Comparison of ENCODE assay signal across 8 mouse cellular contexts in the genomic region with DNA sequence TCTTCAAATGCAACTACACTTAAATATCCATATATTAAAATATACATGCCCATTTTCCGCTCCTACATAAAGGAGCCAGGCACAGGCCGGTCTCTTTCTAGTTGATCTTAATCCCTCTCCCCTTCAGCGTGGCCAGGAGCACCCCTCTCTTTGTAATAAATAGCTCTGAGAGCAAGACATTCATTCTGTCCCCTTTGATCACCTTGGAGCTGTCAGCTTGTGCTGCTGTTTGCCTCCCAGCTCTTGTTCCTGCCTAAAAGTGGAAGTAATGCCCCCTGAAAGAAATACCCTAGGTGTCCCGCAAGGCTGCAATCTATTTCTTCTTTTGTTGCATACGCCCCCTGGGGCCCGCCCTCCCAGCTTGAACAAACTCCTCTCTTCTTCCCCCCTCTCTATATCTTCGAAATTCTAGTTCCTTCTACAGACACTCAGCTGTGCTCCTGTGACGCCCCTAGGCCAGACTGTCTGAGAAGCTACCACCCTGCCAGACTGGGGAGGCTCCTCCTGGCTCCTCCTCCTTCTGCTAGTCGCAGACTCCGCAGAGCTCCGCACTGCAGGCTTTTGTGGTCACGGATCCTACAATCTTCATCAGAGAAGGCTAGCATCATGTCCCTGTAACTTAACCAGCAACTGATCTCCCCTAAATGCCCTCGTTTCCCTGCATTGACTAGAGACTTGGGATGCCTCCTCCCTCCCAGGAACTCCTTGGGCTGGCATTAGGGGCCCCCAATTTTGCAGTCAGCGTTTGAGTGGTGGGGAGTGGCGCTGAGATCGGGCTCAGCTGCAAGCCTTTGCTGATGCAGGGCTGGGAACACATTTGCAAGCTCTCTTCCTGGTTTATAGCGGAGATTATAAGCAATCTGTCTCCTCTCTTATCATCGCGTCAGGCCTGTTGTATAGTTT.
A peak's percentile ranks its signal among the peaks of the same experiment; 100 is the strongest.
DNase-seq lines count a peak whose midpoint lies in the region; ATAC-seq and TF ChIP-seq lines count a peak whose summit lies in the region.

No protein-coding gene starts in this region.

- DNase-seq in kidney, adult 2 months = peak; percentile 20
- DNase-seq in kidney, adult 8-10 months = no peak
- DNase-seq in heart, postnatal 0 days (ENCODE audit: low spot score) = peak; percentile 48
- peak; percentile 51 for DNase-seq in layer of hippocampus, adult 9-11 months
- peak; percentile 46 to 58 for DNase-seq in right cerebral cortex, adult 2 months (ENCODE audit: low spot score in 2 of 2)
- no peak for DNase-seq in spleen, postnatal 14 days (ENCODE audit: low spot score in 2 of 2)

- 17% methylated on average over 19 of the region's 19 CpGs for WGBS in kidney, adult 2 months
- WGBS in forebrain, embryonic 13.5 days = under 1% methylated on average over 19 of the region's 19 CpGs
- 9% methylated on average over 19 of the region's 19 CpGs for WGBS in heart, postnatal 0 days
- 7% methylated on average over 19 of the region's 19 CpGs for WGBS in lung, embryonic 15.5 days

- peak overlapping the region; percentile 64 for H3K4me2 ChIP-seq in forebrain, embryonic 13.5 days
- peak overlapping the region; percentile 68 for H3K4me2 ChIP-seq in heart, postnatal 0 days (ENCODE audit: low read depth, low read length)
- H3K4me2 ChIP-seq in lung, embryonic 15.5 days = peak overlapping the region; percentile 68

- no peak overlapping the region for H3K4me3 ChIP-seq in kidney, adult 2 months (ENCODE audit: insufficient read depth, low read depth, low read length)
- peak overlapping the region; percentile 39 for H3K4me3 ChIP-seq in forebrain, embryonic 13.5 days
- peak overlapping the region; percentile 41 for H3K4me3 ChIP-seq in heart, postnatal 0 days (ENCODE audit: low read depth, low read length)
- peak overlapping the region; percentile 36 for H3K4me3 ChIP-seq in lung, embryonic 15.5 days

- H3K4me1 ChIP-seq in kidney, adult 2 months (ENCODE audit: control insufficient read depth, insufficient read depth, low read length) = no peaks in the 10 kb centered on the region
- peaks cover 26% of the 10 kb centered on the region for H3K4me1 ChIP-seq in forebrain, embryonic 13.5 days
- no peaks in the 10 kb centered on the region for H3K4me1 ChIP-seq in heart, postnatal 0 days (ENCODE audit: control insufficient read depth, insufficient read depth)
- H3K4me1 ChIP-seq in lung, embryonic 15.5 days = peaks cover 15% of the 10 kb centered on the region

- TF ChIP-seq POLR2A in kidney, adult 2 months (IDR thresholded peaks at IDR 0.05; ENCODE audit: low read depth, low read length) = no peak

- peak overlapping the region; percentile 69 for H3K9ac ChIP-seq in forebrain, embryonic 13.5 days
- peak overlapping the region; percentile 44 for H3K9ac ChIP-seq in heart, postnatal 0 days (replicated peaks; ENCODE audit: low read depth, low read length)
- H3K9ac ChIP-seq in lung, embryonic 15.5 days = peak overlapping the region; percentile 37

- peak; percentile 98 for ATAC-seq in forebrain, embryonic 13.5 days
- ATAC-seq in heart, postnatal 0 days (ENCODE audit: insufficient read depth, low read depth) = peak; percentile 67
- ATAC-seq in lung, embryonic 15.5 days (ENCODE audit: borderline replicate concordance, extremely low read depth, low FRiP score, low TSS enrichment) = peak; percentile 97

- H3K27me3 ChIP-seq in kidney, adult 2 months (replicated peaks; ENCODE audit: control insufficient read depth, insufficient read depth, low read length) = no peaks in the 10 kb centered on the region
- no peaks in the 10 kb centered on the region for H3K27me3 ChIP-seq in forebrain, embryonic 13.5 days
- no peaks in the 10 kb centered on the region for H3K27me3 ChIP-seq in heart, postnatal 0 days (ENCODE audit: control insufficient read depth, insufficient read depth, low read length)
- H3K27me3 ChIP-seq in lung, embryonic 15.5 days = no peaks in the 10 kb centered on the region

- H3K27ac ChIP-seq in kidney, adult 2 months (ENCODE audit: insufficient read depth, low read depth, low read length) = no peak overlapping the region
- peak overlapping the region; percentile 99 for H3K27ac ChIP-seq in forebrain, embryonic 13.5 days
- H3K27ac ChIP-seq in heart, postnatal 0 days (ENCODE audit: low read depth) = no peak overlapping the region
- peak overlapping the region; percentile 95 for H3K27ac ChIP-seq in lung, embryonic 15.5 days

- H3K36me3 ChIP-seq in kidney, adult 2 months (ENCODE audit: control insufficient read depth, insufficient read depth, low read length) = no peaks in the 10 kb centered on the region
- no peaks in the 10 kb centered on the region for H3K36me3 ChIP-seq in forebrain, embryonic 13.5 days (ENCODE audit: poor library complexity, severe bottlenecking)
- H3K36me3 ChIP-seq in heart, postnatal 0 days (replicated peaks; ENCODE audit: control insufficient read depth, insufficient read depth, low read length) = no peaks in the 10 kb centered on the region
- no peaks in the 10 kb centered on the region for H3K36me3 ChIP-seq in lung, embryonic 15.5 days

- no peak for TF ChIP-seq CTCF in kidney, adult 2 months (conservative IDR thresholded peaks at IDR 0.05; ENCODE audit: insufficient read depth, insufficient read length, low read depth, low read length)
- 0 out of 2 replicates have a peak, but pooled peaks have one; percentile 2 for TF ChIP-seq CTCF in heart, postnatal 0 days (IDR thresholded peaks at IDR 0.05; ENCODE audit: low read depth)

- no peak for TF ChIP-seq EP300 in heart, postnatal 0 days (IDR thresholded peaks at IDR 0.05; ENCODE audit: low read depth)

- H3K9me3 ChIP-seq in forebrain, embryonic 13.5 days (replicated peaks) = no peaks in the 10 kb centered on the region
- H3K9me3 ChIP-seq in heart, postnatal 0 days (replicated peaks; ENCODE audit: control insufficient read depth, low read length) = no peaks in the 10 kb centered on the region
- no peaks in the 10 kb centered on the region for H3K9me3 ChIP-seq in lung, embryonic 15.5 days

Comparison
In these comparisons a context has a peak if more than half of its experiments do, and no peak if none do; other contexts are left out.
1. DNase-seq: peak in kidney, adult 2 months (single experiment), heart, postnatal 0 days (single experiment), layer of hippocampus, adult 9-11 months (single experiment) and right cerebral cortex, adult 2 months (2 of 2); none in kidney, adult 8-10 months (0 of 2) and spleen, postnatal 14 days (0 of 2).
2. H3K27ac ChIP-seq: peak in forebrain, embryonic 13.5 days (single experiment) and lung, embryonic 15.5 days (single experiment); none in kidney, adult 2 months (single experiment) and heart, postnatal 0 days (single experiment).
3. Peak in every context shown above with its lines, with median percentiles within 50 percentile points of each other: ATAC-seq, H3K4me2 ChIP-seq and H3K9ac ChIP-seq.